Mouse (Mus musculus) lung, postnatal 4 days (tissue): ENCODE measurements around the gene Mptx1.
"Not testable (repeated sequence)": the region's sequence is repeated elsewhere in the genome, so short reads cannot be mapped to it uniquely, and the experiment has no call there.

Experiments
- DNase-seq, 2 experiments: peaks; one replicate each; pipeline ENCODE4 v3.0.0; 2021

Gene Mptx1

DNA sequence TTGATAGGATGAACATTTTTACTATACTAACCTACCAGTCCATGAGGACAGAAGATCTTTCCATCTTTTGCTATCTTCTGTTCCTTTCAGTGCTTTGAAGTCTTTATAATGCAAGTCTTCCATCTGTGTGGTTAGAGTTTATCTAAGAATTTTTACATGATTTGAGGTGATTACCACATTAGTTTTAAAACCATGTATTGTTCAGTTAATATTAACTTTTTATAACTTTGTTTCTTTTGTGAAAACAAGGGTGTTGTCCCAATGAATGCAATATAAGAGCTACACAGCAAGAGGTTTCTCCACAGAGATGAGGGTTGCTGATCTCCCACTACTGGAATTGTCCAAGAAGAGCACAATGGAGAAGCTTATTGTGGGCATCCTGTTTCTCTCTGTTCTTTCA is at the start of gene Mptx1:
Mptx1 (plus strand) TSS at position 301 of the 400 bp plus-strand sequence.
- no peak for DNase-seq

DNA sequence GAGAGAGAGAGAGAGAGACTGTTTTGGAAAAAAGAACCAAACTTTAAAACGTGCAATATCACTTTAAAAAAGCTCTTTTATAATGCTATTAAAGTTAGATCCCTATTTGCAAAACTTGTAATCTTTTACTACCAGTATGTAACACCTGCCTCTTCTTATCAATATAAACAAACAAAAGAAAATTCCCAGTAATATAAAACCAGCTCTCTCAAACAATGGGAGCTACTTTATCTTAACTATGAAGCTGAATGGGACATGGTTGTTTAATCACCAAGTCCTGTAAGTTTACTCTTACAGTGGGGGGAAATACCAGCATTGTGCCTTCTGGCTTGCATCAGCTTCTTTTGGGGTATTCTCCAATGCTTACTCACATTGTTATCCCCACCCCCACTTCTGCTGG is 27.2 kb upstream of the Mptx1 start:
- no peak for DNase-seq

DNA sequence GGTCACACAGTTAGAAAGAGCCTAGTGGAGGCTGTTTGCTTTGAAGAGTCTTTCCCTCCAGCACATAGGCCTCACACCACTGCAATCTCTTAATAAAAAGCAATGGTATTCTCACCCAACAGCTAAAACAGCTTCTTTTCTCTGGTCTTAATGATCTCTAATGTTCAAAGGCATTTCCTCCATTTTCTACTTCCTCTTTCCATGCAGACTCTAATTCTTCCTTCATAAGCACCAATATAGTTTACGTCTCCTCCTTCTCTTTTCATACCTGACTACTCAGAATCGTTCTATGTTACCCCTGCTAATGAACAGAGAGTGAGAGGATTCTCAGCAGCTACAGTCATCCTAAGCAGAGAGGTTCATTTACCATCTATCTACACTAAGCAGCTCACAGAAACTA is 13.0 kb upstream of the Mptx1 start:
- no peak for DNase-seq

DNA sequence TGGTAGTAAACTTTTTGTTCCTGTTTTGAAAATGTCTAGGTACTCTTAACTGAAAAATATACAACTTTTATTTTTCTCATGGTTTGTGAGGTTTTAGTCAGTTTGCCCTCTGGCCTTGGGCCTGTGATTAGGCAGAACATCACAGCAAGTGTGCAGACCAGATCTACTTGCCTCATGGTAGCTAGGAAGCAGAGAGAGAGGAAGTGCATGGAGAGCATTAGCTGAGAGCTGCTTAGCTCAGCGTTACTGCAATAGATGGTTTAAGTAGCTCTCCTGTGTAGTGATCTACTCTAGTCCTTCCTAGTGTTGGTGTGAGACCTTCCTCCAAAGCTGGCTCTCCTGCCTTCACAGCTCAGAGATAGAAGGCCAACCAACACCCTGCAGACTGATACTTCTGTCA is 23.3 kb downstream of the Mptx1 start:
- not testable (repeated sequence) for DNase-seq

DNA sequence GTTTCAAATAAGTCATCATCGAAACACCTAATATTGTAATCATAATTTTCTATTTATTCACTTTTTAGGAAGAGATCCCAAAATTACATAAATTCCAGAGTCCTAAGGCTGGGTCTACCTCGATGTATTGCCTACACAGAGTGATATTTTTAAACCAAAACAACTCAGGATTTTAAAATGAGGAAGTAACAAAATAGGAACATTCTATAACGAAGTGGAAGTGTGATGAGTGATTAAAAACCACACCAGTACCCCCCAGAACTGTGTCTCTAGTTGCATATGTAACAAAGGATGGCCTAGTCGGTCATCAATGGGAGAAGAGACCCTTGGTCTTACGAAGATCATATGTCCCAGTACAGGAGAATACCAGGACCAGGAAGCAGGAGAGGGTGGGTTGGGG is 24.3 kb downstream of the Mptx1 start:
- DNase-seq = no peak

DNA sequence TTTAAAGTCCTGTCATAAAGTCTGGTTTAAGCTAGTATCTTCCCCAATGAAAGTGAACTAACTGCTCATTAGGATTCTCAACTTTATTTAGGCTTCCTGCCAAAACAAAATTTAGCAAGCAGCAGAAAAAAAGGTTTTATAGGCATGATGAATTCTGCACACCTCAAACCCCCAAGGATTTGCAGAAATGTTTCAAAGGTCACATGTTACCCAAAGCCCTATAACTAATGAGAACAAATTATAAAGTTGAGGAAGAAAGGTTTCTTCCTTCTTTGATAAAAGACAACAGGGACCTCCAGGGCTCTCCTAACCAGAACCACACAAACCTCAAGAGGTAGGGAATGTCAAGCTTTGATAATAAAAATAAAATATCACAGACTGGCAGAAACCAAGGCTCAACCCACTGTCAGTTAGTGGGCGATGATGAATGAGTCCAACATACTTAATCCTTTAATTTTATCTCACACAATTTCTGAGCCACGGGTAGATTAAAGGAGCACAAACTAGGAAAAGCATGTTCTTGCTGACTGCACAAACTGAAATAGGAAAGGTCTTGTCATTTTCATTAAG is 34.6 kb downstream of the Mptx1 start, which contains the start of gene Olfr417:
Olfr417 (plus strand) TSS at position 241 of the 570 bp plus-strand sequence.
- no peak for DNase-seq

DNA sequence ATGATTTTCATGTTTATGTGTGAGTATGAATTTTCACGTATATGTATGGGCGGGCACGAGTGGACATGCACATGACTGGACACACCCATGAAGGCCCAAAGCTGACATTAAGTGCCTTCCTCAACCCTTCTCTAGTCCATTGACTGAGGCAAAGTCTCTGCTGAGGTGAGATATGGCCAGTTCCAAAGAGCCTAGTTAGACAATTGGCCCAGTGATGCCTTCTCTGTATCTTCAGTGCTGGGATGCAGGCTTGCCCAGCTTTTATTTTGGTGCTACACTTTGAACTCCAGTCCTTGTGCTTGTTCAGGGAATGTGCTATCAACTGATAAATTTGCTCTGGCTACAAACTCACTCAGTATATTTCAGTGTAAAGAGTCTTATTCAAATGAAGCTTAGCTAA is 43.5 kb downstream of the Mptx1 start:
- no peak for DNase-seq
